ENCODE assay signal across 8 mouse cellular contexts in genomic region chr3:95657711-95658110, GRCm38 (mm10). TPM values are rescaled to one million over a fixed set of nuclear protein-coding genes. Genes with fewer than 3 reads are reported as not detected.
DNase-seq lines count a peak whose midpoint lies in the region; ATAC-seq and TF ChIP-seq lines count a peak whose summit lies in the region.

No protein-coding gene starts in this region.

- no peak for ATAC-seq in megakaryocyte, adult 5-6 weeks (ENCODE audit: poor library complexity, severe bottlenecking)
- ATAC-seq in forebrain, embryonic 13.5 days: no peak
- ATAC-seq in limb, embryonic 14.5 days (ENCODE audit: low FRiP score, low read depth): no peak
- ATAC-seq in stomach, embryonic 14.5 days (ENCODE audit: insufficient number of reproducible peaks, insufficient read depth, low FRiP score, low read depth): no peak
- ATAC-seq in granulocyte monocyte progenitor cell, adult 5-6 weeks (replicated peaks; ENCODE audit: poor library complexity, severe bottlenecking): no peak

- no peak for DNase-seq in limb, embryonic 14.5 days (ENCODE audit: low spot score)
- no peak for DNase-seq in layer of hippocampus, adult 11-12 months (ENCODE audit: low spot score)
- no peak for DNase-seq in gastrocnemius, postnatal 4 days (ENCODE audit: low spot score in 2 of 2)

- H3K4me1 ChIP-seq in megakaryocyte, embryonic 14.5 days: peaks cover 63% of the 10 kb centered on the region
- peaks cover 31% of the 10 kb centered on the region for H3K4me1 ChIP-seq in forebrain, embryonic 13.5 days
- peaks cover 27% of the 10 kb centered on the region for H3K4me1 ChIP-seq in limb, embryonic 14.5 days (ENCODE audit: control insufficient read depth, insufficient read depth, low read length)
- peaks cover 32% of the 10 kb centered on the region for H3K4me1 ChIP-seq in stomach, embryonic 14.5 days (ENCODE audit: control insufficient read depth, insufficient read depth, low read length)

- H3K9me3 ChIP-seq in megakaryocyte, embryonic 14.5 days: no peaks in the 10 kb centered on the region
- no peaks in the 10 kb centered on the region for H3K9me3 ChIP-seq in forebrain, embryonic 13.5 days (replicated peaks)
- no peaks in the 10 kb centered on the region for H3K9me3 ChIP-seq in limb, embryonic 14.5 days (ENCODE audit: control insufficient read depth, low read length)
- no peaks in the 10 kb centered on the region for H3K9me3 ChIP-seq in stomach, embryonic 14.5 days (ENCODE audit: control insufficient read depth, low read depth, low read length)

- TF ChIP-seq POLR2A in limb, embryonic 14.5 days (IDR thresholded peaks at IDR 0.05; ENCODE audit: borderline replicate concordance, extremely low read depth, insufficient read depth, insufficient read length): no peak

- H3K4me3 ChIP-seq in megakaryocyte, embryonic 14.5 days (replicated peaks): peak overlapping the region; percentile 59
- H3K4me3 ChIP-seq in forebrain, embryonic 13.5 days: peak overlapping the region; percentile 99
- peak overlapping the region; percentile 72 for H3K4me3 ChIP-seq in limb, embryonic 14.5 days (replicated peaks; ENCODE audit: low read length)
- peak overlapping the region; percentile 100; the same call in 1 of the 2 replicates for H3K4me3 ChIP-seq in stomach, embryonic 14.5 days (ENCODE audit: low read depth, low read length)

- 90% methylated on average over 3 of the region's 3 CpGs for WGBS in forebrain, embryonic 13.5 days
- 86% methylated on average over 3 of the region's 3 CpGs for WGBS in limb, embryonic 14.5 days
- 90% methylated on average over 3 of the region's 3 CpGs for WGBS in stomach, embryonic 14.5 days

- peaks cover 54% of the 10 kb centered on the region for H3K36me3 ChIP-seq in megakaryocyte, embryonic 14.5 days (replicated peaks; ENCODE audit: low read length)
- H3K36me3 ChIP-seq in forebrain, embryonic 13.5 days (ENCODE audit: poor library complexity, severe bottlenecking): peaks cover 20% of the 10 kb centered on the region
- peaks cover 24% of the 10 kb centered on the region for H3K36me3 ChIP-seq in limb, embryonic 14.5 days (ENCODE audit: control insufficient read depth, insufficient read depth, low read length)
- peaks cover 25% of the 10 kb centered on the region for H3K36me3 ChIP-seq in stomach, embryonic 14.5 days (ENCODE audit: control insufficient read depth, insufficient read depth, low read length)

- no peak overlapping the region for H3K27ac ChIP-seq in forebrain, embryonic 13.5 days
- no peak overlapping the region; the same call in 1 of the 2 replicates for H3K27ac ChIP-seq in limb, embryonic 14.5 days (replicated peaks; ENCODE audit: low read depth, low read length)
- H3K27ac ChIP-seq in stomach, embryonic 14.5 days (ENCODE audit: low read length): no peak overlapping the region; the same call in 1 of the 2 replicates

- peak overlapping the region; percentile 91 for H3K4me2 ChIP-seq in forebrain, embryonic 13.5 days
- H3K4me2 ChIP-seq in limb, embryonic 14.5 days (replicated peaks; ENCODE audit: low read depth, low read length, severe bottlenecking): peak overlapping the region; percentile 60
- H3K4me2 ChIP-seq in stomach, embryonic 14.5 days (replicated peaks; ENCODE audit: low read depth, low read length): peak overlapping the region; percentile 49

- H3K9ac ChIP-seq in forebrain, embryonic 13.5 days: peak overlapping the region; percentile 99; the same call in 1 of the 2 replicates
- H3K9ac ChIP-seq in limb, embryonic 14.5 days (ENCODE audit: low read depth, low read length, severe bottlenecking): no peak overlapping the region
- no peak overlapping the region for H3K9ac ChIP-seq in stomach, embryonic 14.5 days (replicated peaks; ENCODE audit: low read depth, low read length)

- H3K27me3 ChIP-seq in megakaryocyte, embryonic 14.5 days (replicated peaks): no peaks in the 10 kb centered on the region
- H3K27me3 ChIP-seq in forebrain, embryonic 13.5 days: no peaks in the 10 kb centered on the region
- H3K27me3 ChIP-seq in limb, embryonic 14.5 days (ENCODE audit: control insufficient read depth, insufficient read depth, low read length): no peaks in the 10 kb centered on the region
- no peaks in the 10 kb centered on the region for H3K27me3 ChIP-seq in stomach, embryonic 14.5 days (ENCODE audit: control insufficient read depth, insufficient read depth, low read length)

RNA-seq across cellular contexts. Expression of gene Mcl1, which starts 0.9 kb away (rescaled TPM):
- 222 and 245 TPM in 2 replicates for polyA plus RNA-seq in megakaryocyte, embryonic 14.5 days (2012; ENCODE audit: insufficient read depth, low replicate concordance)
- 440 and 463 TPM in 2 replicates for total RNA-seq in megakaryocyte, adult 5-6 weeks (2015)
- total RNA-seq in megakaryocyte, adult 5-6 weeks (2017): 327 and 343 TPM in 2 replicates
- 40.3 and 44.0 TPM in 2 replicates for polyA plus RNA-seq in forebrain, embryonic 13.5 days (2015; fragmentation: Nextera tagmentation; extraction: Ambion mirVana)
- polyA plus RNA-seq in limb, embryonic 14.5 days (2012; rRNA removed): 64.5 and 72.1 TPM in 2 replicates
- 67.8 and 73.5 TPM in 2 replicates for polyA plus RNA-seq in limb, embryonic 14.5 days (2014; fragmentation: Nextera tagmentation; extraction: Ambion mirVana)
- polyA plus RNA-seq in stomach, embryonic 14.5 days (2014; fragmentation: Nextera tagmentation; extraction: Ambion mirVana): 47.0 and 61.2 TPM in 2 replicates
- 88.5 and 94.4 TPM in 2 replicates for total RNA-seq in granulocyte monocyte progenitor cell, adult 5-6 weeks (2014; fragmentation: Nextera tagmentation)
- 123 and 124 TPM in 2 replicates for total RNA-seq in granulocyte monocyte progenitor cell, adult 5-6 weeks (2017)
- 100 to 1,000 TPM in 1 of 2 experiments, 10 to 100 TPM in 1; 90.6 to 107 TPM for total RNA-seq in gastrocnemius, postnatal 4 days (2021)

RNA-seq across cellular contexts. Expression of gene Adamtsl4, which starts 30.0 kb away (rescaled TPM):
- 0.83 TPM in 1 of 2 replicates, not detected in the other for polyA plus RNA-seq in megakaryocyte, embryonic 14.5 days (2012; ENCODE audit: insufficient read depth, low replicate concordance)
- 0.85 and 1.3 TPM in 2 replicates for total RNA-seq in megakaryocyte, adult 5-6 weeks (2015)
- 0.59 and 0.77 TPM in 2 replicates for total RNA-seq in megakaryocyte, adult 5-6 weeks (2017)
- polyA plus RNA-seq in forebrain, embryonic 13.5 days (2015; fragmentation: Nextera tagmentation; extraction: Ambion mirVana): 0.53 and 0.80 TPM in 2 replicates
- 3.3 and 3.6 TPM in 2 replicates for polyA plus RNA-seq in limb, embryonic 14.5 days (2012; rRNA removed)
- 2.8 and 3.4 TPM in 2 replicates for polyA plus RNA-seq in limb, embryonic 14.5 days (2014; fragmentation: Nextera tagmentation; extraction: Ambion mirVana)
- polyA plus RNA-seq in stomach, embryonic 14.5 days (2014; fragmentation: Nextera tagmentation; extraction: Ambion mirVana): 3.1 and 5.3 TPM in 2 replicates
- 0.23 and 1.4 TPM in 2 replicates for total RNA-seq in granulocyte monocyte progenitor cell, adult 5-6 weeks (2014; fragmentation: Nextera tagmentation)
- 0.17 TPM in 1 of 2 replicates, not detected in the other for total RNA-seq in granulocyte monocyte progenitor cell, adult 5-6 weeks (2017)
- 10 to 100 TPM; 28.2 to 36.2 TPM for total RNA-seq in gastrocnemius, postnatal 4 days (2021)

RNA-seq across cellular contexts. Expression of gene Ensa, which starts 32.9 kb away (rescaled TPM):
- 21.1 and 41.0 TPM in 2 replicates for polyA plus RNA-seq in megakaryocyte, embryonic 14.5 days (2012; ENCODE audit: insufficient read depth, low replicate concordance)
- 54.7 and 64.2 TPM in 2 replicates for total RNA-seq in megakaryocyte, adult 5-6 weeks (2015)
- 94.3 and 94.8 TPM in 2 replicates for total RNA-seq in megakaryocyte, adult 5-6 weeks (2017)
- polyA plus RNA-seq in forebrain, embryonic 13.5 days (2015; fragmentation: Nextera tagmentation; extraction: Ambion mirVana): 98.1 and 108 TPM in 2 replicates
- polyA plus RNA-seq in limb, embryonic 14.5 days (2012; rRNA removed): 32.6 and 43.4 TPM in 2 replicates
- polyA plus RNA-seq in limb, embryonic 14.5 days (2014; fragmentation: Nextera tagmentation; extraction: Ambion mirVana): 67.8 and 74.7 TPM in 2 replicates
- 76.3 and 81.3 TPM in 2 replicates for polyA plus RNA-seq in stomach, embryonic 14.5 days (2014; fragmentation: Nextera tagmentation; extraction: Ambion mirVana)
- 44.2 and 44.3 TPM in 2 replicates for total RNA-seq in granulocyte monocyte progenitor cell, adult 5-6 weeks (2014; fragmentation: Nextera tagmentation)
- total RNA-seq in granulocyte monocyte progenitor cell, adult 5-6 weeks (2017): 47.7 and 63.0 TPM in 2 replicates
- 10 to 100 TPM; 74.3 to 79.9 TPM for total RNA-seq in gastrocnemius, postnatal 4 days (2021)
